Comparison of ENCODE assay signal across 28 mouse cellular contexts in genomic region chr17:49787351-49787750, GRCm38 (mm10).
"Had no signal": no experiment of that assay in that cellular context is flagged by ENCODE, and none has a peak within 500 bp of the region (broad histone marks: within the 10 kb centered on the region; RNA-seq: fewer than 3 reads in every experiment).

No protein-coding gene starts in this region.

- H3K9ac ChIP-seq: embryonic facial prominence, embryonic 12.5 days; embryonic facial prominence, embryonic 13.5 days; embryonic facial prominence, embryonic 15.5 days; forebrain, embryonic 12.5 days; forebrain, embryonic 13.5 days; forebrain, embryonic 15.5 days; forebrain, postnatal 0 days had no signal

- H3K36me3 ChIP-seq: embryonic facial prominence, embryonic 10.5 days; embryonic facial prominence, embryonic 12.5 days; embryonic facial prominence, embryonic 13.5 days; embryonic facial prominence, embryonic 15.5 days; forebrain, embryonic 10.5 days; forebrain, embryonic 12.5 days; forebrain, embryonic 15.5 days had no signal

- H3K9me3 ChIP-seq: embryonic facial prominence, embryonic 10.5 days; embryonic facial prominence, embryonic 12.5 days; embryonic facial prominence, embryonic 13.5 days; embryonic facial prominence, embryonic 15.5 days; forebrain, embryonic 10.5 days; forebrain, embryonic 12.5 days; forebrain, embryonic 13.5 days; forebrain, embryonic 15.5 days had no signal

- ATAC-seq: forebrain, embryonic 13.5 days; forebrain, embryonic 14.5 days; forebrain, embryonic 15.5 days; forebrain, embryonic 16.5 days; forebrain, postnatal 0 days had no signal

- H3K27ac ChIP-seq: embryonic facial prominence, embryonic 10.5 days; embryonic facial prominence, embryonic 12.5 days; embryonic facial prominence, embryonic 13.5 days; embryonic facial prominence, embryonic 15.5 days; forebrain, embryonic 10.5 days; forebrain, embryonic 12.5 days; forebrain, embryonic 13.5 days; forebrain, embryonic 15.5 days; gastrocnemius, adult 2 months; heart, adult 2 months had no signal

- DNase-seq: cerebellum, adult 2 months; cerebellum, adult 8-10 months; cerebellum, adult 9-10 months; cerebellum, adult 9-11 months; cerebellum, postnatal 10 days; cerebellum, postnatal 14 days; cerebellum, postnatal 25 days; cerebellum, postnatal 36 days; embryo, embryonic 11 days; forebrain, postnatal 0 days; gastrocnemius, adult 2 months; gastrocnemius, postnatal 10 days; gastrocnemius, postnatal 14 days; gastrocnemius, postnatal 25 days; gastrocnemius, postnatal 36 days; heart, adult 18-20 months; heart, adult 2 months had no signal

- H3K4me2 ChIP-seq: embryonic facial prominence, embryonic 12.5 days; embryonic facial prominence, embryonic 13.5 days; embryonic facial prominence, embryonic 15.5 days; forebrain, embryonic 12.5 days; forebrain, embryonic 13.5 days; forebrain, embryonic 15.5 days had no signal

- H3K4me3 ChIP-seq: embryonic facial prominence, embryonic 10.5 days; embryonic facial prominence, embryonic 12.5 days; embryonic facial prominence, embryonic 13.5 days; embryonic facial prominence, embryonic 15.5 days; erythroblast, embryonic 14.5 days; forebrain, embryonic 10.5 days; forebrain, embryonic 12.5 days; forebrain, embryonic 13.5 days; forebrain, embryonic 15.5 days; gastrocnemius, adult 2 months; heart, adult 2 months had no signal

- H3K27me3 ChIP-seq: embryonic facial prominence, embryonic 12.5 days; embryonic facial prominence, embryonic 13.5 days; embryonic facial prominence, embryonic 15.5 days; forebrain, embryonic 12.5 days; forebrain, embryonic 13.5 days; forebrain, embryonic 15.5 days had no signal

- H3K4me1 ChIP-seq: embryonic facial prominence, embryonic 12.5 days; embryonic facial prominence, embryonic 15.5 days; forebrain, embryonic 13.5 days; forebrain, embryonic 15.5 days had no signal
